Mouse (Mus musculus): Measurements from ENCODE around the gene Als2cr12.
"Not testable (repeated sequence)": the region's sequence is repeated elsewhere in the genome, so short reads cannot be mapped to it uniquely, and the experiment has no call there.

Gene Als2cr12

GRCm38 (mm10) chr1:58678412-58678811 is 17.4 kb downstream of the Als2cr12 start:
- DNase-seq, result not testable (repeated sequence)

GRCm38 (mm10) chr1:58677575-58677974 is 18.2 kb downstream of the Als2cr12 start:
- no peak for DNase-seq

GRCm38 (mm10) chr1:58675011-58675410 is 20.8 kb downstream of the Als2cr12 start:
- no peak for DNase-seq

GRCm38 (mm10) chr1:58672116-58672515 is 23.7 kb downstream of the Als2cr12 start:
- DNase-seq, result no peak

- not testable (repeated sequence) for DNase-seq
These were observed 26.2 kb downstream of the Als2cr12 start for GRCm38 (mm10) chr1:58669635-58670034.

- no peak for DNase-seq
These were observed 27.6 kb downstream of the Als2cr12 start for GRCm38 (mm10) chr1:58668191-58668590.

GRCm38 (mm10) chr1:58663365-58663764 is 32.4 kb downstream of the Als2cr12 start:
- not testable (repeated sequence) for DNase-seq

- DNase-seq, result not testable (repeated sequence)
These were observed 33.1 kb downstream of the Als2cr12 start for GRCm38 (mm10) chr1:58662671-58663070.

- DNase-seq, result peak; percentile 33
These were observed 43.0 kb downstream of the Als2cr12 start for GRCm38 (mm10) chr1:58652480-58653403.

GRCm38 (mm10) chr1:58651571-58652456 is 44.0 kb downstream of the Als2cr12 start:
- DNase-seq, result not testable (repeated sequence)

- not testable (repeated sequence) for DNase-seq
These were observed 66.9 kb downstream of the Als2cr12 start for GRCm38 (mm10) chr1:58628847-58629246.

GRCm38 (mm10) chr1:58621996-58622748 is 73.6 kb downstream of the Als2cr12 start:
- DNase-seq, result peak; percentile 46

- DNase-seq, result no peak
These were observed 74.5 kb downstream of the Als2cr12 start for GRCm38 (mm10) chr1:58621251-58621650.

GRCm38 (mm10) chr1:58618766-58619165 is 77.0 kb downstream of the Als2cr12 start:
- no peak for DNase-seq

GRCm38 (mm10) chr1:58617978-58618668 is 77.7 kb downstream of the Als2cr12 start:
- DNase-seq, result no peak

GRCm38 (mm10) chr1:58617076-58617475 is 78.7 kb downstream of the Als2cr12 start:
- peak; percentile 54 for DNase-seq

- no peak for DNase-seq
These were observed 79.6 kb downstream of the Als2cr12 start for GRCm38 (mm10) chr1:58616176-58616575.

GRCm38 (mm10) chr1:58615146-58615545 is 80.6 kb downstream of the Als2cr12 start:
- DNase-seq, result no peak

- peak; percentile 63 for DNase-seq
These were observed 81.4 kb downstream of the Als2cr12 start for GRCm38 (mm10) chr1:58614424-58614823.

- DNase-seq, result no peak
These were observed 82.0 kb downstream of the Als2cr12 start for GRCm38 (mm10) chr1:58613786-58614185.

- no peak for DNase-seq
These were observed 85.2 kb downstream of the Als2cr12 start for GRCm38 (mm10) chr1:58610611-58611010.

GRCm38 (mm10) chr1:58610166-58610565 is 85.6 kb downstream of the Als2cr12 start:
- DNase-seq, result no peak
